Mouse (Mus musculus) brain, embryonic 14.5 days (tissue): ENCODE data around the gene Ubn1.

Experiments used
- CTCF ChIP-seq: fragments of 200-500 bp; IDR thresholded peaks from 2 replicates; pipeline ENCODE4 v1.5.1; 2012; ENCODE audit warnings: inconsistent platforms, mild to moderate bottlenecking, moderate library complexity, borderline replicate concordance; ENCODE audit not compliant: insufficient read depth, insufficient read length; ENCODE audit errors: extremely low read depth
- POLR2A ChIP-seq: fragments of 200-500 bp; IDR thresholded peaks from 2 replicates; pipeline ENCODE4 v1.6.1; 2012; ENCODE audit warnings: mild to moderate bottlenecking, inconsistent platforms, borderline replicate concordance; ENCODE audit not compliant: poor library complexity, insufficient read depth, insufficient read length, severe bottlenecking; ENCODE audit errors: extremely low read depth

GRCm38 (mm10) chr16:5007067-5007466 lies 42.8 kb upstream of the Ubn1 start, which contains the start of gene Smim22:
- TF ChIP-seq CTCF (no peak), POLR2A (no peak)
